ENCODE assay signal across 10 mouse cellular contexts in genomic region chr10:13358679-13359078, GRCm38 (mm10).
DNase-seq lines count a peak whose midpoint lies in the region; ATAC-seq lines count a peak whose summit lies in the region.
"Had no signal": no experiment of that assay in that cellular context is flagged by ENCODE, and none has a peak within 500 bp of the region (broad histone marks: within the 10 kb centered on the region; RNA-seq: fewer than 3 reads in every experiment).

No protein-coding gene starts in this region.

- H3K4me1 ChIP-seq in midbrain, embryonic 15.5 days: no peaks in the 10 kb centered on the region
- H3K4me1 ChIP-seq in midbrain, embryonic 13.5 days (replicated peaks): no peaks in the 10 kb centered on the region
- peaks cover 11% of the 10 kb centered on the region for H3K4me1 ChIP-seq in heart, embryonic 11.5 days (ENCODE audit: control insufficient read depth, insufficient read depth, low read length)
- H3K4me1 ChIP-seq in neural tube, embryonic 14.5 days (ENCODE audit: control insufficient read depth, insufficient read depth, low read length): no peaks in the 10 kb centered on the region
- H3K4me1 ChIP-seq: kidney, embryonic 15.5 days had no signal

- no peak overlapping the region for H3K27ac ChIP-seq in midbrain, embryonic 15.5 days
- no peak overlapping the region for H3K27ac ChIP-seq in midbrain, embryonic 13.5 days
- peak overlapping the region; percentile 18 for H3K27ac ChIP-seq in heart, embryonic 11.5 days (ENCODE audit: low read depth, low read length)
- H3K27ac ChIP-seq in neural tube, embryonic 14.5 days (ENCODE audit: low read depth, low read length): no peak overlapping the region
- H3K27ac ChIP-seq: kidney, embryonic 15.5 days had no signal

- DNase-seq in heart, adult 18-20 months: peak; percentile 45 to 54
- DNase-seq in heart, postnatal 25 days (ENCODE audit: low spot score): no peak
- DNase-seq in kidney, postnatal 36 days: no peak
- DNase-seq in adrenal gland, adult 2 months: no peak

- no peak overlapping the region for H3K4me3 ChIP-seq in midbrain, embryonic 15.5 days
- no peak overlapping the region for H3K4me3 ChIP-seq in midbrain, embryonic 13.5 days (replicated peaks)
- H3K4me3 ChIP-seq in heart, embryonic 11.5 days (ENCODE audit: low read depth, low read length): no peak overlapping the region
- H3K4me3 ChIP-seq in neural tube, embryonic 14.5 days (ENCODE audit: low read depth, low read length): no peak overlapping the region
- H3K4me3 ChIP-seq: kidney, embryonic 15.5 days had no signal

- no peak overlapping the region for H3K9ac ChIP-seq in midbrain, embryonic 15.5 days
- H3K9ac ChIP-seq in midbrain, embryonic 13.5 days (replicated peaks): no peak overlapping the region
- no peak overlapping the region for H3K9ac ChIP-seq in heart, embryonic 11.5 days (ENCODE audit: low read depth, low read length)
- no peak overlapping the region for H3K9ac ChIP-seq in neural tube, embryonic 14.5 days (replicated peaks; ENCODE audit: low read depth, low read length)
- H3K9ac ChIP-seq: kidney, embryonic 15.5 days had no signal

- H3K4me2 ChIP-seq in midbrain, embryonic 15.5 days: no peak overlapping the region
- H3K4me2 ChIP-seq in midbrain, embryonic 13.5 days (replicated peaks): no peak overlapping the region
- H3K4me2 ChIP-seq in heart, embryonic 11.5 days: peak overlapping the region; percentile 20
- no peak overlapping the region for H3K4me2 ChIP-seq in neural tube, embryonic 14.5 days (ENCODE audit: low read depth, low read length)
- H3K4me2 ChIP-seq: kidney, embryonic 15.5 days had no signal

- H3K9me3 ChIP-seq in midbrain, embryonic 15.5 days: no peaks in the 10 kb centered on the region
- H3K9me3 ChIP-seq in midbrain, embryonic 13.5 days: no peaks in the 10 kb centered on the region
- H3K9me3 ChIP-seq in heart, embryonic 11.5 days (replicated peaks; ENCODE audit: control insufficient read depth, low read length): no peaks in the 10 kb centered on the region
- H3K9me3 ChIP-seq in neural tube, embryonic 14.5 days (ENCODE audit: control insufficient read depth, low read length): no peaks in the 10 kb centered on the region
- H3K9me3 ChIP-seq: kidney, embryonic 15.5 days had no signal

- H3K36me3 ChIP-seq in midbrain, embryonic 15.5 days (replicated peaks): no peaks in the 10 kb centered on the region
- no peaks in the 10 kb centered on the region for H3K36me3 ChIP-seq in midbrain, embryonic 13.5 days
- no peaks in the 10 kb centered on the region for H3K36me3 ChIP-seq in heart, embryonic 11.5 days (ENCODE audit: control insufficient read depth, insufficient read depth, low read length)
- H3K36me3 ChIP-seq in neural tube, embryonic 14.5 days (ENCODE audit: control insufficient read depth, insufficient read depth, low read length): no peaks in the 10 kb centered on the region
- H3K36me3 ChIP-seq: kidney, embryonic 15.5 days had no signal

- ATAC-seq in midbrain, embryonic 15.5 days (replicated peaks): peak; percentile 52; the same call in 1 of the 2 replicates
- no peak for ATAC-seq in midbrain, embryonic 13.5 days
- no peak for ATAC-seq in heart, embryonic 11.5 days (replicated peaks; ENCODE audit: insufficient number of reproducible peaks, low FRiP score, low TSS enrichment)
- ATAC-seq in neural tube, embryonic 14.5 days (ENCODE audit: low read depth): peak; percentile 72; the same call in 1 of the 2 replicates
- ATAC-seq: CD4-positive, CD25-positive, alpha-beta regulatory T cell, adult 4 months had no signal

- H3K27me3 ChIP-seq in midbrain, embryonic 15.5 days (replicated peaks): no peaks in the 10 kb centered on the region
- H3K27me3 ChIP-seq in midbrain, embryonic 13.5 days: no peaks in the 10 kb centered on the region
- no peaks in the 10 kb centered on the region for H3K27me3 ChIP-seq in heart, embryonic 11.5 days (ENCODE audit: control insufficient read depth, insufficient read depth, low read length)
- H3K27me3 ChIP-seq in neural tube, embryonic 14.5 days (ENCODE audit: control insufficient read depth, insufficient read depth, low read length): no peaks in the 10 kb centered on the region
- H3K27me3 ChIP-seq: kidney, embryonic 15.5 days had no signal

- 56% methylated on average over 3 of the region's 3 CpGs for WGBS in midbrain, embryonic 15.5 days
- 54% methylated on average over 3 of the region's 3 CpGs for WGBS in midbrain, embryonic 13.5 days
- 14% methylated on average over 3 of the region's 3 CpGs for WGBS in heart, embryonic 11.5 days (ENCODE audit: insufficient replicate concordance)
- WGBS in neural tube, embryonic 14.5 days: 37% methylated on average over 3 of the region's 3 CpGs

- intact Hi-C loops in heart, postnatal 25 days (cut with DNase I): no loop called here

Comparison
In these comparisons a context has a peak if more than half of its experiments do, and no peak if none do; other contexts are left out.
1. DNase-seq: peak in heart, adult 18-20 months (2 of 2); none in heart, postnatal 25 days (single experiment), kidney, postnatal 36 days (0 of 2) and adrenal gland, adult 2 months (single experiment).
2. ATAC-seq: peak in midbrain, embryonic 15.5 days (single experiment) and neural tube, embryonic 14.5 days (single experiment); none in midbrain, embryonic 13.5 days (single experiment) and heart, embryonic 11.5 days (single experiment).